Mouse (Mus musculus) hindbrain, embryonic 12.5 days (tissue): ENCODE measurements around the gene Vat1l. TPM values are rescaled to one million over a fixed set of nuclear protein-coding genes. Genes with fewer than 3 reads are reported as not detected.
A peak's percentile ranks its signal among the peaks of the same experiment; 100 is the strongest.

Experiments
- ATAC-seq: fragments of 200-750 bp; cut with Nextera tagmentation; 2 replicates; pipeline ENCODE4 v1.8.0; 2017; ENCODE audit warnings: moderate TSS enrichment; ENCODE audit not compliant: low FRiP score
- H3K27ac ChIP-seq: fragments of 300-500 bp; sonication (generic); 2 replicates; pipeline ENCODE4 v1.5.1; 2016; ENCODE audit warnings: mild to moderate bottlenecking
- H3K27me3 ChIP-seq: fragments of 300-500 bp; sonication (generic); 2 replicates; pipeline ENCODE4 v1.6.1; 2016; ENCODE audit warnings: mild to moderate bottlenecking
- H3K36me3 ChIP-seq: fragments of 300-500 bp; sonication (generic); 2 replicates; pipeline ENCODE4 v1.6.1; 2016; ENCODE audit warnings: mild to moderate bottlenecking
- H3K4me1 ChIP-seq: fragments of 300-500 bp; sonication (generic); 2 replicates; pipeline ENCODE4 v1.6.1; 2016
- H3K4me2 ChIP-seq: fragments of 300-500 bp; sonication (generic); replicated peaks from 2 replicates; pipeline ENCODE4 v1.6.1; 2016; ENCODE audit warnings: mild to moderate bottlenecking
- H3K4me3 ChIP-seq: fragments of 300-500 bp; sonication (generic); 2 replicates; pipeline ENCODE4 v1.5.1; 2016; ENCODE audit warnings: mild to moderate bottlenecking
- H3K9ac ChIP-seq: fragments of 300-500 bp; sonication (generic); 2 replicates; pipeline ENCODE4 v1.6.1; 2016; ENCODE audit warnings: mild to moderate bottlenecking, moderate library complexity
- H3K9me3 ChIP-seq: fragments of 300-500 bp; sonication (generic); replicated peaks from 2 replicates; pipeline ENCODE4 v1.6.1; 2016; ENCODE audit warnings: mild to moderate bottlenecking
- WGBS: fragments of 180-500 bp; shearing (Covaris S2); methylation state at CpG from one replicate; pipeline ENCODE4 v1.1.7; 2016; 5-methylcytosine and 5-hydroxymethylcytosine counted together
- polyA plus RNA-seq: library from polyadenylated mRNA; unstranded; fragments of >200 nt; fragmentation: Nextera tagmentation; extraction: Ambion mirVana; gene quantifications from 2 replicates; pipeline ENCODE4 v1.2.1, GENCODE M21; 2016

The Vat1l gene
- polyA plus RNA-seq, 1 experiment from 2014 or later, result 16.5 TPM

DNA sequence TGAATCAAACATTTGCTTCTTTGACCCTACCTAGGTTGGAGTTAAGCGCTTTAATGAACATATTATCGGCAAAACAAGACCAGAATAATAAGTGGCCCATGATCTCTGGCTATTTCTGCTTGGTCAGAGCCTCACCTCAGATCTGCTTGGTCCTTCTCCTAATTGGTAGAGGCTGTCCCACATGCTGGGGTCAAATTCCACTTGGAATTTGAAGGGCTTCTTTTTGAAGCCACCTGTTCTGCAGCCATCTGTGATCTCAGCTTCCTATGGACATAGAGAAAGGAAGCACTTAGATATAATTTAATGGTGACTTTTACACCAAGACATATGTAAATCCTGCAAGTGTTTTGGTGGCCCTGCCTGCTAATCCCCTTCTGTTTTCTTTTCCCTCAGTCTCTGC is 16.6 kb downstream of the Vat1l start:
- Histone ChIP-seq H3K9me3 (no peaks in the 10 kb centered on the region), H3K27ac (no peak overlapping the region), H3K4me2 (no peak overlapping the region), H3K27me3 (no peaks in the 10 kb centered on the region), H3K36me3 (no peaks in the 10 kb centered on the region), H3K4me3 (no peak overlapping the region), H3K9ac (no peak overlapping the region), H3K4me1 (no peaks in the 10 kb centered on the region)
- ATAC-seq, result no peak
- WGBS, result 88% methylated on average over 2 of the region's 2 CpGs

DNA sequence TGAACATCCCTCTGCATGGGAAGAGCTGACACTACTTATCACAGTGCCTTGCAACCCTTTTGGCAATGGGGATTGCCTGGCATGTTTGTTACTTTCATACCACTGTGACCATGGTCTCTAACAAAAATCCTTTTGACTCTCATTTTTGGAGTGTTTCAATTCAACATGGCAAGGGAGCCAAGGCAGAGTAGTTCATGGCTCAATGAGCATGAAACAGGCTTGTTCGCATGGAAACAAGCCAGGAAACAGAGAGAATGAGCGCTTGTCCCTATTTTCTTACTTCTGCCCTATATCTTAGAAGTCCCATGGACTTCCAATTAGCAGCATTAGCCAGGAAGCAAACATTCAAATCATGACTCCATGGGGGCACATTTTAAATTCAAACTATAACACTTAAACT is 18.6 kb downstream of the Vat1l start:
- ATAC-seq, result no peak
- 76% methylated on average over 2 of the region's 2 CpGs for WGBS
- Histone ChIP-seq H3K27ac (no peak overlapping the region), H3K4me3 (no peak overlapping the region), H3K9ac (no peak overlapping the region), H3K4me1 (no peaks in the 10 kb centered on the region), H3K36me3 (no peaks in the 10 kb centered on the region), H3K9me3 (no peaks in the 10 kb centered on the region), H3K27me3 (no peaks in the 10 kb centered on the region), H3K4me2 (no peak overlapping the region)

DNA sequence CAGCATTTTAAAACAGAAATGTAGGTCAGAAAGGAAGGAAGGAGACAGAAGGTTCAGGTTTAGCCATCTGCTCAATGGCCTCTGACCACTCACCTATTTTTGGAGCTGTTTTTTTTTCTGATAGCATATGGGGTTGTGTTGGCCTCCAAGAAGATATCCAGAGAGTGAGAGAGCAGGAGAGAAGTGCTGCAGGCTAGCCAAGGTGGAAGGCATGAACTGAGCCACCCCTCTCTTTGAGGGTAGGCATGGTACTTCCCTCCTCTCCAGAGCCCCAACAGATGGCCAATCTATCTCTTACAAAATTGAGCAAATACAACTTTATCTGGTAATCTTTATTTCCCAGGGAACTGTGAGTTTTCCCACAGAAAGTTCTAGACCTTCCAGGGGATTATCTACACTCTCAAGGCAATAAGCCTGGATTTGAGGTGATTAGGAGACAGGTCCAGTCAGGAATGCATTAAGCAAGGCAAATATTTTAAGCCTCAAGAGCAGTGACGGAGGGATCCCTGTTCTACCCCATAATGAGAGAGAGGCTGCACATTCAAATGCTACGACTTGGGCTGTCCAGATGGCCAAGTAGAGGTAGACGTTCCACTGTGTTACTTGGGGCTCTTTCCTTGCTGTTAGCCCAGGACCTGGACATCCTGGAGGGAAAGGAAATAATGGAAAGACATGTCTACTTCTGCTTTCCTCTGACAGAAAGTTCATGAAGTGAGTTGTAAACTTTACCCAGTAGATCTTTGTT is 46.1 kb downstream of the Vat1l start:
- Histone ChIP-seq H3K4me2 (no peak overlapping the region), H3K36me3 (no peaks in the 10 kb centered on the region), H3K27me3 (no peaks in the 10 kb centered on the region), H3K4me1 (no peaks in the 10 kb centered on the region), H3K27ac (no peak overlapping the region), H3K4me3 (no peak overlapping the region), H3K9ac (no peak overlapping the region), H3K9me3 (no peaks in the 10 kb centered on the region)
- WGBS, result 89% methylated on average over 3 of the region's 3 CpGs
- ATAC-seq, result no peak

GRCm38 (mm10) chr8:114258685-114259084 is 53.3 kb downstream of the Vat1l start:
- WGBS, result 84% methylated on average over 4 of the region's 4 CpGs
- Histone ChIP-seq H3K9me3 (no peaks in the 10 kb centered on the region), H3K27ac (no peak overlapping the region), H3K9ac (no peak overlapping the region), H3K27me3 (no peaks in the 10 kb centered on the region), H3K4me3 (no peak overlapping the region), H3K4me2 (no peak overlapping the region), H3K36me3 (no peaks in the 10 kb centered on the region), H3K4me1 (no peaks in the 10 kb centered on the region)
- ATAC-seq, result no peak

GRCm38 (mm10) chr8:114259713-114260355 is 54.4 kb downstream of the Vat1l start:
- H3K4me3 ChIP-seq, result no peak overlapping the region
- H3K4me2 ChIP-seq, result no peak overlapping the region
- no peaks in the 10 kb centered on the region for H3K9me3 ChIP-seq
- H3K36me3 ChIP-seq, result no peaks in the 10 kb centered on the region
- ATAC-seq, result no peak
- no peak overlapping the region for H3K9ac ChIP-seq
- H3K27ac ChIP-seq, result no peak overlapping the region
- no peaks in the 10 kb centered on the region for H3K27me3 ChIP-seq
- H3K4me1 ChIP-seq, result no peaks in the 10 kb centered on the region
- 81% methylated on average over 5 of the region's 5 CpGs for WGBS

- Histone ChIP-seq H3K9ac (no peak overlapping the region), H3K9me3 (no peaks in the 10 kb centered on the region), H3K4me1 (no peaks in the 10 kb centered on the region), H3K36me3 (no peaks in the 10 kb centered on the region), H3K4me2 (no peak overlapping the region), H3K27ac (no peak overlapping the region), H3K4me3 (no peak overlapping the region), H3K27me3 (no peaks in the 10 kb centered on the region)
- 61% methylated on average over 2 of the region's 2 CpGs for WGBS
- no peak for ATAC-seq
Observed at GRCm38 (mm10) chr8:114262331-114262730, 56.9 kb downstream of the Vat1l start.

DNA sequence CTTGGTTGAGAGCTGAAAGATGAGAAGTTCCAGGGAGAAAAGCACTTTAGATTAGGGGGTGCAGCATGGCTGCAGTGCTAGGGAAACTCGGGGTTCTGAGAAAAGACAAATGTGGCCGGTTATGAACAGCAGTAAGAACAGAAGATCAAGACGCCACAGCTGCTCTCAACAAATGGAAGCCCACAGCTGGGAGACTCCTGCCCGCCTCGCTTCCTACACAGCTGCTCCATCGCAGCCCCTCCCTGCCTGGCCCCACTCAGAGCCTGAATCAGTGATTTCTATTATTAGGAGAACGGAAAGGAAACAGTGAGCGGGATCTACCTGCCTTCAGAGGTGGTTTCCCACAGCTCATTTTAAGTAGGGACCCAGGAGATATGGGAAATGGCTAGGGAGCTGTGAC is 69.1 kb downstream of the Vat1l start:
- no peaks in the 10 kb centered on the region for H3K36me3 ChIP-seq
- no peaks in the 10 kb centered on the region for H3K27me3 ChIP-seq
- H3K27ac ChIP-seq, result no peak overlapping the region
- H3K4me3 ChIP-seq, result no peak overlapping the region
- H3K9ac ChIP-seq, result no peak overlapping the region
- H3K4me2 ChIP-seq, result no peak overlapping the region
- no peaks in the 10 kb centered on the region for H3K4me1 ChIP-seq
- ATAC-seq, result no peak
- H3K9me3 ChIP-seq, result no peaks in the 10 kb centered on the region
- 72% methylated on average over 8 of the region's 8 CpGs for WGBS

DNA sequence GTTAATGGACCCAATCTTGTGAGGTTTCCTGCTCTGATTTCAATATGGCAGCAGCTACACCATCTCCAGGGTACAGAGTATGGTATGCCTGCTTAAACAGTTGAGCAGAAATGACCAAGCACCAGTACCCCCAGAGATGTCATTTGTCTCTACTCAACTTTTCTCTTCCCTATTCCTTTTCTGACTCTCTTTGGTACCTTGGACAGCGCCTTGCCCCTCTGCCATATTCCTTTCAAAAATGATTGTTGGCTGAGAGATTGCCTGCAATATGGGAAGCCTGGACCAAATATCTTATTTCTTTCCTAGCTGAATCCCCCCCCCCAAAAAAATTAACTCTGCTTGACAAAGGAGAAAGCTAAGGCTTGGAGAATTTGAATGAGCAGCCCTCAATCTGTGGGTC is 75.7 kb downstream of the Vat1l start:
- Histone ChIP-seq H3K27me3 (no peaks in the 10 kb centered on the region), H3K4me1 (no peaks in the 10 kb centered on the region), H3K9ac (no peak overlapping the region), H3K9me3 (no peaks in the 10 kb centered on the region), H3K36me3 (no peaks in the 10 kb centered on the region), H3K4me2 (no peak overlapping the region), H3K4me3 (no peak overlapping the region), H3K27ac (no peak overlapping the region)
- ATAC-seq, result no peak
- WGBS, result 79% methylated on average over 1 of the region's 1 CpGs

DNA sequence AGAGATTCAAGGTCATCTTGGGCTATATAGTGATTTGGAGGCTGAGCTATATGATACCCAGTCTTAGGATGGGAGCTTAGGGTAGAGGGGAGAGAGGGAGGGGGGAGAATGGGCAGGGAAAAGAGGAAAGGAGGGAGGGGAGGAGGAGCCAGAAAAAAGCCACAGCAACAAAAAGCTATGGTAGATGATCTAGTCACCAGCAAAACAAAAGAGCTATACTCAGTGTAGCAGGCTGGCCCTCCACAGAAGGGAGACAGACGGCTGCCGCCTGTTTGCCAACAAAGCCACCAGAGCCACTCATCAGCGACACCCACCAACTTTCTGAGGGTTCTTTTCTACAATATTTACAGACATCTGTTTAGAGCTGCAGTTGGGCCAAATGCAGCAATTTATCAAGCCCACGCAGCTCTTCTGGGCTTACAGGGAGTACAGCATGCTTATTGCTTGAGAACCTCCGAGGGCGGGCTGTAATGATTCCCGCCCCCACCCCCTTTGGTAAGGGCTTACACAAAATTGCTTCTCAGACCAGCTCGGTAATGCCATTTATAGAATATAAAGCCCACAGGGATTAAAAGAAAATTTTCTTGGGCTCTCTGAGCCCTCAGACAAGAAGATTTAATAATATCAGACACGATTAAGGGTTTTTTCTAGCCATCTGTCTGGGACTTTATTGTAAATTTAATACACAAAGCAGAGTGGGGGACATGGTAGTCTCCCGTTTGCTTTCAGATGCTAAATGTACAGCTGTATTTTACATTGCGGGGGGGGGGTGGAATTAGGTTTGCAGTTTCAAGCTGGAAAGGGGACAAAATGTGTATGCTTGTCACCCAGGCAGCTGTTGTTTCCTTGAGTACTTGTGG is 89.7 kb downstream of the Vat1l start:
- peaks cover 22% of the 10 kb centered on the region for H3K4me1 ChIP-seq
- no peaks in the 10 kb centered on the region for H3K9me3 ChIP-seq
- peak; percentile 80 for ATAC-seq
- no peak overlapping the region for H3K4me3 ChIP-seq
- no peaks in the 10 kb centered on the region for H3K36me3 ChIP-seq
- peak overlapping the region; percentile 83 for H3K27ac ChIP-seq
- WGBS, result 42% methylated on average over 11 of the region's 11 CpGs
- no peak overlapping the region for H3K9ac ChIP-seq
- H3K27me3 ChIP-seq, result no peaks in the 10 kb centered on the region
- peak overlapping the region; percentile 25; the same call in 1 of the 2 replicates for H3K4me2 ChIP-seq

DNA sequence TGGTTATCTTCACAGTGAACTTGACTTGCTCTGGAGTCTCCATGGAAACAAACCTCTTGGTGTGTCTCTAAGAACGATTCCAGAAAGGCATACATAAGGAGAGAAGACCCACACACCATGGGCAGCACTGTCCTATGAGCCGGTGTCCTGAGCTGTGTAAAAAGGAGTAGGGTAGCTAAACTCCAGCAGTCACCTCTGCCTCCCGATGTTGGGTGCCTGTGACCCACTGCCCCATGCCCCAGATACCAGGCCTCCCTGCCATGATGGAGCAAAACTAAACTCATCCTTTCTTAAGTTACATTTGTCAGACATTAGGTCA is 90.3 kb downstream of the Vat1l start:
- H3K4me3 ChIP-seq, result no peak overlapping the region
- 0 out of 2 replicates have a peak, but pooled peaks have one; percentile 5 for ATAC-seq

DNA sequence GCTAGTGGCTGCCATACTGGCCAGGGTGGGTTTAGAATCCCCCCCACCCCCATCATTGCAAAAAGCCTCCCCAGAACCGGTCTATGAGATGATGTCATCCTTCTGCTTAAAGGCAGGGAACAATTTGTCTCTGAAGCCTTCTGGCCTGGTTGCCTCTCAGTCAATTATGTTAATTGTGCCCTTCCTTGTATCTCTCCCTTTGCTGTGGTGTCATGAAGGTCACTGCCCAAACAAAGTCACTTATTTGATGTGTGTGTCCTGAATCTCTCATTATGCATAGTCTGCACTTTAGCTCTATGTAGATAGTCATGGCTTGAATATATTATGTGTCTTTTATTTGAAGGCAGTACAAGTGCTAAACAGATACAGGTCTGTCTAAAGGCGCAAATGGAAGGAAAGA is 92.8 kb downstream of the Vat1l start:
- no peaks in the 10 kb centered on the region for H3K36me3 ChIP-seq
- no peaks in the 10 kb centered on the region for H3K27me3 ChIP-seq
- no peak overlapping the region for H3K9ac ChIP-seq
- no peaks in the 10 kb centered on the region for H3K9me3 ChIP-seq
- no peak overlapping the region for H3K4me3 ChIP-seq
- H3K27ac ChIP-seq, result no peak overlapping the region
- H3K4me1 ChIP-seq, result peaks cover 23% of the 10 kb centered on the region
- no peak overlapping the region for H3K4me2 ChIP-seq
- ATAC-seq, result no peak
- 38% methylated on average over 2 of the region's 2 CpGs for WGBS

More for the DNA sequence above, 90.3 kb downstream of the Vat1l start:
- no peaks in the 10 kb centered on the region for H3K9me3 ChIP-seq
- no peak overlapping the region for H3K4me2 ChIP-seq
- no peaks in the 10 kb centered on the region for H3K36me3 ChIP-seq
- H3K27ac ChIP-seq, result peak overlapping the region; percentile 83
- no peaks in the 10 kb centered on the region for H3K27me3 ChIP-seq
- peaks cover 23% of the 10 kb centered on the region for H3K4me1 ChIP-seq
- 65% methylated on average over 3 of the region's 3 CpGs for WGBS
- no peak overlapping the region for H3K9ac ChIP-seq

GRCm38 (mm10) chr8:114300072-114300471 is 94.7 kb downstream of the Vat1l start:
- 72% methylated on average over 7 of the region's 7 CpGs for WGBS
- H3K9me3 ChIP-seq, result no peaks in the 10 kb centered on the region
- no peak for ATAC-seq

More at GRCm38 (mm10) chr8:114300072-114300471, 94.7 kb downstream of the Vat1l start:
- no peak overlapping the region for H3K4me3 ChIP-seq
- H3K36me3 ChIP-seq, result no peaks in the 10 kb centered on the region
- no peak overlapping the region for H3K27ac ChIP-seq
- H3K27me3 ChIP-seq, result no peaks in the 10 kb centered on the region
- H3K4me2 ChIP-seq, result no peak overlapping the region
- H3K4me1 ChIP-seq, result peaks cover 17% of the 10 kb centered on the region
- H3K9ac ChIP-seq, result no peak overlapping the region
